Mouse (Mus musculus) midbrain, embryonic 10.5 days (tissue): Measurements from ENCODE around the gene Adh6a. TPM values are rescaled to one million over a fixed set of nuclear protein-coding genes. Genes with fewer than 3 reads are reported as not detected.
"Not testable (repeated sequence)": the region's sequence is repeated elsewhere in the genome, so short reads cannot be mapped to it uniquely, and the experiment has no call there.

ENCODE experiments used
- DNase-seq: peaks from one replicate; pipeline ENCODE4 v3.0.0-alpha.2; 2017; ENCODE audit warnings: low spot score
- H3K27ac ChIP-seq: fragments of 300-500 bp; sonication (generic); replicated peaks from 2 replicates; pipeline ENCODE4 v1.5.1; 2016; ENCODE audit warnings: mild to moderate bottlenecking
- H3K27me3 ChIP-seq: fragments of 300-500 bp; sonication (generic); 2 replicates; pipeline ENCODE4 v1.6.1; 2016; ENCODE audit warnings: low read depth, mild to moderate bottlenecking; ENCODE audit not compliant: poor library complexity, severe bottlenecking
- H3K36me3 ChIP-seq: fragments of 300-500 bp; sonication (generic); 2 replicates; pipeline ENCODE4 v1.6.1; 2016; ENCODE audit warnings: mild to moderate bottlenecking, moderate library complexity
- H3K4me1 ChIP-seq: fragments of 300-500 bp; sonication (generic); 2 replicates; pipeline ENCODE4 v1.6.1; 2016
- H3K4me3 ChIP-seq: fragments of 300-500 bp; sonication (generic); 2 replicates; pipeline ENCODE4 v1.5.1; 2016; ENCODE audit warnings: mild to moderate bottlenecking, moderate library complexity
- H3K9me3 ChIP-seq: fragments of 300-500 bp; sonication (generic); replicated peaks from 2 replicates; pipeline ENCODE4 v1.6.1; 2016; ENCODE audit warnings: mild to moderate bottlenecking
- WGBS: fragments of 180-500 bp; shearing (Covaris S2); methylation state at CpG from one replicate; pipeline ENCODE4 v1.1.7; 2016; 5-methylcytosine and 5-hydroxymethylcytosine counted together
- polyA plus RNA-seq: library from polyadenylated mRNA; unstranded; fragments of >200 nt; fragmentation: Nextera tagmentation; extraction: Ambion mirVana; gene quantifications from 2 replicates; pipeline ENCODE4 v1.2.1, GENCODE M21; 2016

The Adh6a gene
- polyA plus RNA-seq, 1 experiment from 2014 or later, result not detected

GRCm38 (mm10) chr3:138335566-138335965 is 22.5 kb downstream of the Adh6a start:
- Histone ChIP-seq H3K4me3 (no peak overlapping the region), H3K27me3 (no peaks in the 10 kb centered on the region), H3K4me1 (peaks cover 5% of the 10 kb centered on the region; the same call in 1 of the 2 replicates), H3K36me3 (no peaks in the 10 kb centered on the region), H3K9me3 (no peaks in the 10 kb centered on the region), H3K27ac (no peak overlapping the region)
- WGBS, result 86% methylated on average over 1 of the region's 1 CpGs
- DNase-seq, result no peak

- no peak overlapping the region for H3K27ac ChIP-seq
- 77% methylated on average over 3 of the region's 3 CpGs for WGBS
- H3K4me3 ChIP-seq, result no peak overlapping the region
- no peaks in the 10 kb centered on the region for H3K36me3 ChIP-seq
- H3K27me3 ChIP-seq, result no peaks in the 10 kb centered on the region
- H3K9me3 ChIP-seq, result no peaks in the 10 kb centered on the region
- peaks cover 5% of the 10 kb centered on the region; the same call in 1 of the 2 replicates for H3K4me1 ChIP-seq
- DNase-seq, result no peak
These were observed 23.1 kb downstream of the Adh6a start for GRCm38 (mm10) chr3:138336104-138336754.

GRCm38 (mm10) chr3:138341471-138341870 is 28.4 kb downstream of the Adh6a start, which contains the start of gene Adh6b:
Gene Adh6b (plus strand): TSS chr3:138341775.
- Histone ChIP-seq H3K9me3 (no peaks in the 10 kb centered on the region), H3K36me3 (no peaks in the 10 kb centered on the region), H3K27ac (no peak within 1 kb of the TSS), H3K27me3 (no peaks in the 10 kb centered on the region), H3K4me1 (peaks cover 3% of the 10 kb centered on the region; the same call in 1 of the 2 replicates), H3K4me3 (no peak within 1 kb of the TSS)
- DNase-seq, result no peak
- WGBS, result 92% methylated on average over 14 of the region's 14 CpGs

- Histone ChIP-seq H3K27ac (no peak overlapping the region), H3K4me1 (0 out of 2 replicates have a peak, but pooled peaks cover 2% of the 10 kb centered on the region), H3K36me3 (no peaks in the 10 kb centered on the region), H3K4me3 (no peak overlapping the region), H3K9me3 (no peaks in the 10 kb centered on the region), H3K27me3 (no peaks in the 10 kb centered on the region)
- WGBS, result 61% methylated on average over 3 of the region's 3 CpGs
- no peak for DNase-seq
These were observed 34.0 kb downstream of the Adh6a start for GRCm38 (mm10) chr3:138347041-138347440.

- no peaks in the 10 kb centered on the region for H3K27me3 ChIP-seq
- DNase-seq, result no peak
- H3K4me1 ChIP-seq, result 0 out of 2 replicates have a peak, but pooled peaks cover 2% of the 10 kb centered on the region
- H3K36me3 ChIP-seq, result no peaks in the 10 kb centered on the region
- no peak overlapping the region for H3K27ac ChIP-seq
- WGBS, result 94% methylated on average over 11 of the region's 11 CpGs
- H3K4me3 ChIP-seq, result no peak overlapping the region
- H3K9me3 ChIP-seq, result no peaks in the 10 kb centered on the region
These were observed 39.1 kb downstream of the Adh6a start for GRCm38 (mm10) chr3:138352012-138352809.

- Histone ChIP-seq H3K27ac (no peak overlapping the region), H3K36me3 (no peaks in the 10 kb centered on the region), H3K4me1 (no peaks in the 10 kb centered on the region), H3K27me3 (no peaks in the 10 kb centered on the region), H3K9me3 (no peaks in the 10 kb centered on the region), H3K4me3 (no peak overlapping the region)
- DNase-seq, result no peak
- 86% methylated on average over 7 of the region's 7 CpGs for WGBS
These were observed 45.8 kb downstream of the Adh6a start for GRCm38 (mm10) chr3:138358856-138359255.

GRCm38 (mm10) chr3:138360721-138361120 is 47.6 kb downstream of the Adh6a start:
- H3K4me1 ChIP-seq, result no peaks in the 10 kb centered on the region
- H3K27me3 ChIP-seq, result no peaks in the 10 kb centered on the region
- WGBS, result 89% methylated on average over 4 of the region's 4 CpGs
- no peak overlapping the region for H3K27ac ChIP-seq
- no peak for DNase-seq
- no peak overlapping the region for H3K4me3 ChIP-seq
- no peaks in the 10 kb centered on the region for H3K9me3 ChIP-seq
- H3K36me3 ChIP-seq, result no peaks in the 10 kb centered on the region

- H3K9me3 ChIP-seq, result no peaks in the 10 kb centered on the region
- H3K4me1 ChIP-seq, result no peaks in the 10 kb centered on the region
- no peaks in the 10 kb centered on the region for H3K27me3 ChIP-seq
- H3K36me3 ChIP-seq, result no peaks in the 10 kb centered on the region
- WGBS, result 76% methylated on average over 2 of the region's 2 CpGs
- no peak overlapping the region for H3K27ac ChIP-seq
- H3K4me3 ChIP-seq, result no peak overlapping the region
- DNase-seq, result no peak
These were observed 49.8 kb downstream of the Adh6a start for GRCm38 (mm10) chr3:138362920-138363319.

GRCm38 (mm10) chr3:138366181-138366580 is 53.1 kb downstream of the Adh6a start:
- Histone ChIP-seq H3K4me1 (peaks cover 3% of the 10 kb centered on the region), H3K4me3 (no peak overlapping the region), H3K36me3 (no peaks in the 10 kb centered on the region), H3K9me3 (no peaks in the 10 kb centered on the region), H3K27ac (no peak overlapping the region), H3K27me3 (no peaks in the 10 kb centered on the region)
- 79% methylated on average over 2 of the region's 2 CpGs for WGBS
- no peak for DNase-seq

- 96% methylated on average over 1 of the region's 1 CpGs for whole genome bisulfite sequencing
- DNase-seq, result no peak
These were observed 56.5 kb downstream of the Adh6a start for GRCm38 (mm10) chr3:138369546-138369945.

GRCm38 (mm10) chr3:138370289-138370688 is 57.2 kb downstream of the Adh6a start:
- H3K4me3 ChIP-seq, H3K4me1 ChIP-seq, H3K36me3 ChIP-seq, H3K9me3 ChIP-seq, H3K27ac ChIP-seq, H3K27me3 ChIP-seq, DNase-seq: not testable (repeated sequence)
- WGBS, result 79% methylated on average over 4 of the region's 4 CpGs

More at GRCm38 (mm10) chr3:138369546-138369945, 56.5 kb downstream of the Adh6a start:
- no peak overlapping the region for H3K27ac ChIP-seq
- no peaks in the 10 kb centered on the region for H3K36me3 ChIP-seq
- no peak overlapping the region for H3K4me3 ChIP-seq
- peaks cover 3% of the 10 kb centered on the region for H3K4me1 ChIP-seq
- H3K9me3 ChIP-seq, result no peaks in the 10 kb centered on the region
- no peaks in the 10 kb centered on the region for H3K27me3 ChIP-seq

- Histone ChIP-seq H3K4me3 (no peak overlapping the region), H3K4me1 (peaks cover 3% of the 10 kb centered on the region), H3K9me3 (no peaks in the 10 kb centered on the region), H3K36me3 (no peaks in the 10 kb centered on the region), H3K27ac (no peak overlapping the region), H3K27me3 (no peaks in the 10 kb centered on the region)
- DNase-seq, result no peak
- 85% methylated on average over 4 of the region's 4 CpGs for WGBS
These were observed 60.8 kb downstream of the Adh6a start for GRCm38 (mm10) chr3:138373920-138374319.

- Histone ChIP-seq H3K4me3 (no peak overlapping the region), H3K9me3 (no peaks in the 10 kb centered on the region), H3K27me3 (no peaks in the 10 kb centered on the region), H3K36me3 (no peaks in the 10 kb centered on the region), H3K4me1 (peaks cover 3% of the 10 kb centered on the region), H3K27ac (no peak overlapping the region)
- no peak for DNase-seq
- 84% methylated on average over 2 of the region's 2 CpGs for WGBS
These were observed 62.1 kb downstream of the Adh6a start for GRCm38 (mm10) chr3:138375148-138375547.
